Mouse (Mus musculus) lung, postnatal 0 days (tissue): ENCODE measurements around the gene Gm7168.
"Not testable (repeated sequence)": the region's sequence is repeated elsewhere in the genome, so short reads cannot be mapped to it uniquely, and the experiment has no call there.

ENCODE experiments used
- CTCF ChIP-seq: IDR thresholded peaks from 2 replicates; pipeline ENCODE4 v1.5.1; 2016; ENCODE audit warnings: antibody characterized with exemption, mild to moderate bottlenecking
- EP300 ChIP-seq: IDR thresholded peaks from 2 replicates; pipeline ENCODE4 v1.6.1; 2016; ENCODE audit warnings: antibody characterized with exemption, mild to moderate bottlenecking, control low read depth

DNA sequence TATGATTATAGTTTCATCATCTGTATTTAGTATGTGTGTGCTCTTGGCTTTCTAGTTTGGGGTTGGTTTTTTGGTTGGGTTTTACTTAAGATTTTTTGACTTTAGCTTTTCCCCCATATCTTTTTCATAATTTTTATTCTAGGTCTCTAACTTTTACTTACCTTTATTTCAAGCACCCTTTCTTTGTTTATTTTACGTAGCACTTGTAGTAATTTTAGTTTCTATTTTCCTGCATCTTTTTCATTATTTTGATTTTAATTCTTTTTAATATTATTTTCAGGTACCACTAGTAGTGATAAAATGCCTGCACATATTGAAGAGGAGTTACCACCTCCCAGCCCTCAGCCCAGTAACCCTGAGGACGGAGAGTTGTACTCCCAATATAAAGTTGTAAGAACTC, at the start of gene Gm7168:
- TF ChIP-seq CTCF, EP300: not testable (repeated sequence)
